Mouse (Mus musculus) lung, embryonic 14.5 days (tissue): Measurements from ENCODE around the gene Ccin. TPM values are rescaled to one million over a fixed set of nuclear protein-coding genes. Genes with fewer than 3 reads are reported as not detected.

ENCODE experiments used
- ATAC-seq: fragments of 200-750 bp; cut with Nextera tagmentation; 2 replicates; pipeline ENCODE4 v1.8.0; 2017; ENCODE audit warnings: mild to moderate bottlenecking, moderate TSS enrichment, moderate library complexity; ENCODE audit not compliant: insufficient read depth
- DNase-seq: peaks from one replicate; pipeline ENCODE4 v3.0.0-alpha.2; 2015
- H3K27ac ChIP-seq: fragments of 300-500 bp; sonication (generic); 2 replicates; pipeline ENCODE4 v1.5.1; 2014; ENCODE audit warnings: low read depth, mild to moderate bottlenecking, moderate library complexity
- H3K27me3 ChIP-seq: fragments of 300-500 bp; sonication (generic); 2 replicates; pipeline ENCODE4 v1.6.1; 2014; ENCODE audit warnings: low read length, control low read depth; ENCODE audit not compliant: insufficient read depth
- H3K36me3 ChIP-seq: fragments of 300-500 bp; sonication (generic); 2 replicates; pipeline ENCODE4 v1.6.1; 2014; ENCODE audit warnings: control low read depth; ENCODE audit not compliant: insufficient read depth
- H3K4me1 ChIP-seq: fragments of 300-500 bp; sonication (generic); 2 replicates; pipeline ENCODE4 v1.6.1; 2014; ENCODE audit warnings: antibody characterized with exemption, control low read depth; ENCODE audit not compliant: insufficient read depth
- H3K4me2 ChIP-seq: fragments of 300-500 bp; sonication (generic); 2 replicates; pipeline ENCODE4 v1.6.1; 2014; ENCODE audit warnings: mild to moderate bottlenecking
- H3K4me3 ChIP-seq: fragments of 300-500 bp; sonication (generic); 2 replicates; pipeline ENCODE4 v1.5.1; 2014; ENCODE audit warnings: low read depth, low read length
- H3K9ac ChIP-seq: fragments of 300-500 bp; sonication (generic); 2 replicates; pipeline ENCODE4 v1.6.1; 2014
- H3K9me3 ChIP-seq: fragments of 300-500 bp; sonication (generic); 2 replicates; pipeline ENCODE4 v1.6.1; 2016; ENCODE audit warnings: low read depth, low read length, control low read depth
- CTCF ChIP-seq: IDR thresholded peaks from 2 replicates; pipeline ENCODE4 v1.5.1; 2016; ENCODE audit warnings: antibody characterized with exemption, low read depth
- WGBS: fragments of 180-500 bp; shearing (Covaris S2); extraction: QIAGEN DNeasy Blood & Tissue Kit; methylation state at CpG from one replicate; pipeline ENCODE4 v1.1.7; 2014; 5-methylcytosine and 5-hydroxymethylcytosine counted together
- polyA plus RNA-seq: library from polyadenylated mRNA; unstranded; fragments of >200 nt; fragmentation: Nextera tagmentation; extraction: Ambion mirVana; gene quantifications from 2 replicates; pipeline ENCODE4 v1.2.1, GENCODE M21; 2014

Ccin gene
- polyA plus RNA-seq = not detected in 2 replicates

- peak within 1 kb of the TSS; percentile 71 for H3K4me2 ChIP-seq
- H3K27ac ChIP-seq = no peak within 1 kb of the TSS
- no peak for DNase-seq
- WGBS = 68% methylated on average over 11 of the region's 11 CpGs
- peak within 1 kb of the TSS; percentile 49 for H3K9ac ChIP-seq
- ATAC-seq = no peak
- no peaks in the 10 kb centered on the region for H3K36me3 ChIP-seq
- peaks cover 9% of the 10 kb centered on the region; the same call in 1 of the 2 replicates for H3K4me1 ChIP-seq
- no peaks in the 10 kb centered on the region for H3K9me3 ChIP-seq
- no peaks in the 10 kb centered on the region for H3K27me3 ChIP-seq
- peak within 1 kb of the TSS; percentile 32 for H3K4me3 ChIP-seq
- TF ChIP-seq CTCF = no peak
These were observed at the start of gene Ccin for GRCm38 (mm10) chr4:43983181-43983580. TSS of gene Ccin (plus strand) at chr4:43983483.

GRCm38 (mm10) chr4:43936186-43936585 is 47.1 kb upstream of the Ccin start:
- 60% methylated on average over 4 of the region's 4 CpGs for WGBS
- no peak for ATAC-seq
- no peaks in the 10 kb centered on the region for H3K27me3 ChIP-seq

DNA sequence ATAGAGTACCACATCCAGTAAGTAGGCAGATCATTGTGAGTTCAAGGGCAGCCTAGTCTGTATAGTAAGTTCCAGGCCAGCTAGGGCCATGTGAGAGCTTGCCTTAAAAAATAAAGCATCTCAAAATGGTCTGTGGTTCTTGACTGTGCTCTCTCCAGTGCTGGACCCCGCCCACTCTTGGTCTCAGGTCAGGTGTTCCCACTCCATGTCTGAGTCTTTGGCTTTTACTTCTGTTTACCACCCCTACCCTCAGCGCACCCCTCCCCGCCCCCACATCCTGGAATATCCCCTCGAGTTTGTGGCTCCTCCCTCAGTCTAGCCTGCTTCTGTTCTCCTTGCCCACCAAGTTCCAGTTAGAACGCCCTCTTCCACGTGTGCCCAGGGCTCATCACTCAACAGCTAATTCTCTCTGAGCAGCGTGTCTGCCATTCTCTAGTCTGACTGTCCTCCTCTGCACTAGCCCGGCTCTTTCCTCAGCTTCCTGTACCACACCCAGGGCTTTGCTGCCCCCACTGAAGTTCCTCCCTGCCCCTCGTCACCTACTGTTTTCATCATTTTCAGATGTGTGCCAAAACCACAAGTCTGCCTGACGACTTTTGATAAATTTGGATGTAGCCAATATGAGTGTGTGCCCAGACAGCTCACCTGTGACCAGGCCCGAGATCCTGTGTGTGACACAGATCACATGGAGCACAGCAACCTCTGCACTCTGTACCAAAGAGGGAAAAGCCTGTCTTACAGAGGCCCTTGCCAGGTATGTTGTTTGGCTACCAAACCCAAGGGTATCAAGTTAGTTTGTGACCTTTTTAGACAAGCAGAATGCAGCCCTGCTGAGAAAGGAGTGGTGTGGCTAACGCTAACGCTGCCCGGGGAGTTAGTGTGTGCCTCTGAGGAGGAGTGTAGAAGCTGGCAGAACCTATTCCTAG is 46.3 kb upstream of the Ccin start:
- TF ChIP-seq CTCF = no peak
- Histone ChIP-seq H3K9me3 (no peaks in the 10 kb centered on the region), H3K4me3 (no peak overlapping the region), H3K4me2 (no peak overlapping the region), H3K9ac (no peak overlapping the region), H3K36me3 (peaks cover 43% of the 10 kb centered on the region), H3K27ac (no peak overlapping the region), H3K27me3 (no peaks in the 10 kb centered on the region), H3K4me1 (no peaks in the 10 kb centered on the region)
- WGBS = 68% methylated on average over 14 of the region's 14 CpGs
- DNase-seq = no peak
- ATAC-seq = no peak

More at GRCm38 (mm10) chr4:43936186-43936585, 47.1 kb upstream of the Ccin start:
- Histone ChIP-seq H3K27ac (no peak overlapping the region), H3K4me3 (no peak overlapping the region), H3K4me2 (no peak overlapping the region), H3K9ac (no peak overlapping the region), H3K4me1 (no peaks in the 10 kb centered on the region), H3K36me3 (peaks cover 46% of the 10 kb centered on the region), H3K9me3 (no peaks in the 10 kb centered on the region)
- no peak for DNase-seq
- TF ChIP-seq CTCF = no peak

GRCm38 (mm10) chr4:43941315-43941714 is 42.0 kb upstream of the Ccin start:
- no peak for TF ChIP-seq CTCF
- Histone ChIP-seq H3K4me1 (no peaks in the 10 kb centered on the region), H3K27ac (no peak overlapping the region), H3K9ac (no peak overlapping the region), H3K4me2 (no peak overlapping the region), H3K27me3 (no peaks in the 10 kb centered on the region), H3K4me3 (no peak overlapping the region), H3K36me3 (peaks cover 52% of the 10 kb centered on the region), H3K9me3 (no peaks in the 10 kb centered on the region)
- ATAC-seq = no peak
- no peak for DNase-seq
- WGBS = 87% methylated on average over 5 of the region's 5 CpGs

DNA sequence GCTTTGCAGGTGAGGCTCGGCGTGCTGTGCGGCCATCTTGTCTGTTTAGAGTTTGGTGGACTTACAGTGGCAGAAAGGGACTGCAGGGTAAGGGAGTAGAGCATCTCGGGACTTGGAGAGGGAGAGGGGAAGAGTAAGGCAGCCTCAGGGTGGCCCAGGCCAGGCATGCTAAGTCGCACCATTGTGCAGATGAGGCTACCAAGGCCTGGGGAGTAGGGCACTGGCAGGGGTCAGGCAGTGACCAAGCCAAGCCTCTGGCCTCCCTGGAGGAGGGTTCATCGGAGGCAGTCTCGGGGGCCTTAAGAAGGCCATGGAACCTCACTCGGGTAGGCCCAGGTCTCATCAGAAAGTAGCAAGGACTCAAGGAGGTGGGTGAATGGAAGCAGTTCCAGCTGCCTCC is 40.9 kb upstream of the Ccin start:
- Histone ChIP-seq H3K36me3 (peaks cover 46% of the 10 kb centered on the region), H3K27ac (no peak overlapping the region), H3K9me3 (no peaks in the 10 kb centered on the region), H3K4me1 (no peaks in the 10 kb centered on the region), H3K27me3 (no peaks in the 10 kb centered on the region), H3K4me2 (no peak overlapping the region), H3K4me3 (no peak overlapping the region), H3K9ac (no peak overlapping the region)
- ATAC-seq (no peak), DNase-seq (no peak)
- TF ChIP-seq CTCF = no peak
- WGBS = 86% methylated on average over 8 of the region's 8 CpGs

GRCm38 (mm10) chr4:43947571-43947970 is 35.7 kb upstream of the Ccin start:
- Histone ChIP-seq H3K27me3 (no peaks in the 10 kb centered on the region), H3K9ac (no peak overlapping the region), H3K4me1 (no peaks in the 10 kb centered on the region), H3K4me3 (no peak overlapping the region), H3K9me3 (no peaks in the 10 kb centered on the region), H3K36me3 (peaks cover 11% of the 10 kb centered on the region; the same call in 1 of the 2 replicates), H3K4me2 (no peak overlapping the region), H3K27ac (no peak overlapping the region)
- ATAC-seq = no peak
- TF ChIP-seq CTCF = no peak
- DNase-seq = no peak
- WGBS = 93% methylated on average over 2 of the region's 2 CpGs

- H3K4me1 ChIP-seq = peaks cover 10% of the 10 kb centered on the region
- peak within 1 kb of the TSS; percentile 68 for H3K9ac ChIP-seq
- peak; percentile 94 for DNase-seq
- WGBS = under 1% methylated on average over 45 of the region's 45 CpGs
- H3K4me2 ChIP-seq = peak within 1 kb of the TSS; percentile 92
- no peaks in the 10 kb centered on the region for H3K27me3 ChIP-seq
- H3K4me3 ChIP-seq = peak within 1 kb of the TSS; percentile 65
- peak; percentile 92 for TF ChIP-seq CTCF
- H3K9me3 ChIP-seq = no peaks in the 10 kb centered on the region
- peak; percentile 94 for ATAC-seq
- H3K27ac ChIP-seq = peak within 1 kb of the TSS; percentile 90
- no peaks in the 10 kb centered on the region for H3K36me3 ChIP-seq
These were observed 25.9 kb upstream of the Ccin start, which contains the start of gene Glipr2 for GRCm38 (mm10) chr4:43957292-43957845. TSS of gene Glipr2 (plus strand) at chr4:43957401.
